Mouse (Mus musculus) heart, adult 11 months (tissue): ENCODE measurements around the gene Kctd2.
"Not testable (repeated sequence)": the region's sequence is repeated elsewhere in the genome, so short reads cannot be mapped to it uniquely, and the experiment has no call there.

Experiments used
- DNase-seq: peaks from one replicate; pipeline ENCODE4 v3.0.0; 2022

Kctd2 gene

GRCm38 (mm10) chr11:115475758-115476237 lies 55.9 kb downstream of the Kctd2 start:
- no peak for DNase-seq

DNA sequence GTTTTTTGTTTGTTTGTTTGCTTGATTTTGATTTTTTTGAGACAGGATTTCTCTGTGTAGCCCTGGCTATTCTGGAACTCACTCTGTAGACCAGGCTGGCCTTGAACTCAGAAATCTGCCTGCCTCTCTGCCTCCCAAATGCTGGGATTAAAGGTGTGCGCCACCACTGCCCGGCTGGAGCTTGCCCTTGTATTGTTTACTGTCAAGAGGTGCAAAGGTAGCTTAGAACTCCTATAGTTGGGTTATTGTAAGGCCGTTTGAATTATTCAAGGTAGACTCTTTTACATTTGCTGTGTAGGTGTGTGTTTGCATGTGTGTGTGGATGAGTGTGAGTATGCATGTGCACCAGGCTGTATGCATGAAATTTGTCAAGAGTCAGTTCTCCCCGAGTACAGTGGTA lies 56.7 kb downstream of the Kctd2 start:
- not testable (repeated sequence) for DNase-seq

GRCm38 (mm10) chr11:115477388-115477787 lies 57.5 kb downstream of the Kctd2 start:
- DNase-seq, result not testable (repeated sequence)

GRCm38 (mm10) chr11:115478296-115478938 lies 58.5 kb downstream of the Kctd2 start:
- no peak for DNase-seq
